Comparison of ENCODE assay signal across 9 mouse cellular contexts in the genomic region with DNA sequence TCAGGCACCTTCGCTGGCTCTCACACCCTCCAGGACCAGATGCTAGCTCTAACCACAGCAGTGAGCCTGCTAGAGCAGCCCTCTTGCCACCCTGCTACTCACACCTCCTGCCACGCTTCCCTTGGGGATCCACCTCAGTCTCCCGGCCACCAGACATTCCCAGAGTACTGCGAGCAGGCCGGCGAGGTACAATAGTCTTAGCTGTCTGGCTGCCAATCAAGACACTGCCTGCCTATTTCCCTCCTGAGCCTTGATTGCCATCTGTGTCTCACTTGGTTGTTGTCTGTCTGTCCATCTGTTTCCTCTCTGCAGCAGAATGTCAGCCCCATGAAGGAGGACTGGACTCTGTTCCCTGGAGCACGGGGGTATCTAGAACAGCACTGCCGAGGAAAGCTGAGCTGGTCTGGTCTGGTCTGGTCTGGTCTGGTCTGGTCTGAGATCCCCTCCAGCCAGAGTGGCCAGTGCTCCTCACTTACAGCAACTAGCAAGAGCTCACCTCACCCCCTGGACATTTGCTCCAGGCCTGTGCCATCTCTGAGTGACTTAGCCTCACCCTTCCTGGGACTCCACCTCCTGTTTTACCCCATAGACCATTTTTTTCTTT. TPM values are rescaled to one million over a fixed set of nuclear protein-coding genes. Genes with fewer than 3 reads are reported as not detected.
DNase-seq lines count a peak whose midpoint lies in the region; ATAC-seq and TF ChIP-seq lines count a peak whose summit lies in the region.
"Had no signal": no experiment of that assay in that cellular context is flagged by ENCODE, and none has a peak within 500 bp of the region (broad histone marks: within the 10 kb centered on the region; RNA-seq: fewer than 3 reads in every experiment).

No protein-coding gene starts in this region.

- intact Hi-C loops in heart, postnatal 36 days (cut with DNase I), result no loop called here

- H3K9me3 ChIP-seq in heart, embryonic 10.5 days, result no peaks in the 10 kb centered on the region
- no peaks in the 10 kb centered on the region for H3K9me3 ChIP-seq in hindbrain, embryonic 15.5 days
- H3K9me3 ChIP-seq in midbrain, embryonic 10.5 days (replicated peaks), result no peaks in the 10 kb centered on the region

- peaks cover 29% of the 10 kb centered on the region for H3K4me1 ChIP-seq in heart, embryonic 10.5 days
- peaks cover 20% of the 10 kb centered on the region for H3K4me1 ChIP-seq in hindbrain, embryonic 15.5 days (replicated peaks)
- peaks cover 11% of the 10 kb centered on the region; the same call in 1 of the 2 replicates for H3K4me1 ChIP-seq in midbrain, embryonic 10.5 days
- H3K4me1 ChIP-seq in thymus, adult 2 months (replicated peaks; ENCODE audit: control insufficient read depth, insufficient read depth, low read length), result no peaks in the 10 kb centered on the region

- TF ChIP-seq POLR2A in thymus, adult 2 months (IDR thresholded peaks at IDR 0.05; ENCODE audit: control insufficient read depth, extremely low read depth, insufficient read depth, low read length, poor library complexity), result no peak

- no peak for DNase-seq in heart, embryonic 10.5 days (ENCODE audit: low spot score)
- DNase-seq in heart, postnatal 36 days, result no peak
- peak; percentile 69 for DNase-seq in cerebellum, adult 9-11 months
- no peak for DNase-seq in midbrain, embryonic 10.5 days (ENCODE audit: low spot score)
- no peak for DNase-seq in thymus, adult 2 months
- no peak for DNase-seq in embryo, embryonic 11 days
- no peak for DNase-seq in spleen, postnatal 14 days (ENCODE audit: low spot score in 2 of 2)

- ATAC-seq in hindbrain, embryonic 15.5 days (ENCODE audit: low FRiP score, low read depth), result no peak

- peak overlapping the region; percentile 63; the same call in 1 of the 2 replicates for H3K27ac ChIP-seq in heart, embryonic 10.5 days
- H3K27ac ChIP-seq in hindbrain, embryonic 15.5 days (replicated peaks), result peak overlapping the region; percentile 28
- peak overlapping the region; percentile 57 for H3K27ac ChIP-seq in midbrain, embryonic 10.5 days (replicated peaks)
- H3K27ac ChIP-seq in thymus, adult 2 months (ENCODE audit: control insufficient read depth, insufficient read depth, low read length), result no peak overlapping the region
- H3K27ac ChIP-seq: macrophage had no signal

- H3K9ac ChIP-seq in hindbrain, embryonic 15.5 days, result no peak overlapping the region

- H3K4me2 ChIP-seq in hindbrain, embryonic 15.5 days, result no peak overlapping the region

- no peak for TF ChIP-seq CTCF in thymus, adult 2 months (IDR thresholded peaks at IDR 0.05; ENCODE audit: borderline replicate concordance, control insufficient read depth, extremely low read depth, insufficient read depth, low read length, poor library complexity)

- no peak overlapping the region for H3K4me3 ChIP-seq in heart, embryonic 10.5 days
- no peak overlapping the region for H3K4me3 ChIP-seq in hindbrain, embryonic 15.5 days
- H3K4me3 ChIP-seq in midbrain, embryonic 10.5 days, result no peak overlapping the region
- H3K4me3 ChIP-seq in thymus, adult 2 months (ENCODE audit: control insufficient read depth, insufficient read depth, low read length), result no peak overlapping the region

- H3K27me3 ChIP-seq in heart, embryonic 10.5 days (ENCODE audit: insufficient read depth, poor library complexity, severe bottlenecking), result no peaks in the 10 kb centered on the region; the same call in 1 of the 2 replicates
- H3K27me3 ChIP-seq in hindbrain, embryonic 15.5 days, result no peaks in the 10 kb centered on the region
- H3K27me3 ChIP-seq in midbrain, embryonic 10.5 days (ENCODE audit: low read depth, poor library complexity, severe bottlenecking), result no peaks in the 10 kb centered on the region
- no peaks in the 10 kb centered on the region for H3K27me3 ChIP-seq in thymus, adult 2 months (ENCODE audit: control insufficient read depth, insufficient read depth, low read length)

- 49% methylated on average over 8 of the region's 8 CpGs for WGBS in heart, embryonic 10.5 days
- 46% methylated on average over 8 of the region's 8 CpGs for WGBS in hindbrain, embryonic 15.5 days
- 66% methylated on average over 8 of the region's 8 CpGs for WGBS in midbrain, embryonic 10.5 days
- WGBS in thymus, adult 2 months, result 87% methylated on average over 8 of the region's 8 CpGs

- H3K36me3 ChIP-seq in heart, embryonic 10.5 days, result no peaks in the 10 kb centered on the region
- H3K36me3 ChIP-seq in hindbrain, embryonic 15.5 days, result no peaks in the 10 kb centered on the region; the same call in 1 of the 2 replicates
- H3K36me3 ChIP-seq in midbrain, embryonic 10.5 days, result peaks cover 18% of the 10 kb centered on the region
- no peaks in the 10 kb centered on the region for H3K36me3 ChIP-seq in thymus, adult 2 months (ENCODE audit: control insufficient read depth, insufficient read depth, low read length)

RNA-seq across cellular contexts. Expression of a gene that starts 38.8 kb away (rescaled TPM):
- polyA plus RNA-seq in heart, embryonic 10.5 days (2016; fragmentation: Nextera tagmentation; extraction: Ambion mirVana), result 2.5 and 8.7 TPM in 2 replicates
- total RNA-seq in heart, postnatal 36 days (2021), result under 1 TPM; 0.44 to 0.51 TPM
- 180 and 184 TPM in 2 replicates for polyA plus RNA-seq in hindbrain, embryonic 15.5 days (2015; fragmentation: Nextera tagmentation; extraction: Ambion mirVana)
- 38.8 and 55.4 TPM in 2 replicates for polyA plus RNA-seq in midbrain, embryonic 10.5 days (2016; fragmentation: Nextera tagmentation; extraction: Ambion mirVana)
- polyA plus RNA-seq in thymus, adult 2 months (2012; rRNA removed), result 1.6 and 1.8 TPM in 2 replicates

RNA-seq across cellular contexts. Expression of a gene that starts 53.5 kb away (rescaled TPM):
- 6.4 and 13.8 TPM in 2 replicates for polyA plus RNA-seq in heart, embryonic 10.5 days (2016; fragmentation: Nextera tagmentation; extraction: Ambion mirVana)
- 10 to 100 TPM in 1 of 2 experiments, 1 to 10 TPM in 1; 9.6 to 10.5 TPM for total RNA-seq in heart, postnatal 36 days (2021)
- polyA plus RNA-seq in hindbrain, embryonic 15.5 days (2015; fragmentation: Nextera tagmentation; extraction: Ambion mirVana), result 3.0 and 5.1 TPM in 2 replicates
- polyA plus RNA-seq in midbrain, embryonic 10.5 days (2016; fragmentation: Nextera tagmentation; extraction: Ambion mirVana), result 21.9 and 22.2 TPM in 2 replicates
- 5.4 and 5.8 TPM in 2 replicates for polyA plus RNA-seq in thymus, adult 2 months (2012; rRNA removed)
- polyA plus RNA-seq: macrophage had no signal
